Mouse (Mus musculus): ENCODE measurements around the gene Lhfpl1. TPM values are rescaled to one million over a fixed set of nuclear protein-coding genes. Genes with fewer than 3 reads are reported as not detected.

The Lhfpl1 gene
- not detected for polyA plus RNA-seq (2014; fragmentation: Illumina TruSeq; extraction: RNeasy Lipid Tissue Mini Kit (QIAGEN cat#74804); ENCODE audit: low read depth, low replicate concordance)

GRCm38 (mm10) chrX:145348377-145349203, at the start of gene Lhfpl1:
Gene Lhfpl1, minus strand, starts transcription at chrX:145349089.

Other genes with a start within 250 kb of the Lhfpl1 start
- gene Amot, start 156.1 kb upstream of the Lhfpl1 start, polyA plus RNA-seq (2014; fragmentation: Illumina TruSeq; extraction: RNeasy Lipid Tissue Mini Kit (QIAGEN cat#74804); ENCODE audit: low read depth, low replicate concordance) = 7.8 TPM

Data from testis, adult 10 weeks (tissue).